Mouse (Mus musculus) heart, embryonic 11.5 days (tissue): ENCODE data around the gene Khdc1b. TPM values are rescaled to one million over a fixed set of nuclear protein-coding genes. Genes with fewer than 3 reads are reported as not detected.

ENCODE experiments used
- polyA plus RNA-seq: library from polyadenylated mRNA; unstranded; fragments of >200 nt; fragmentation: Nextera tagmentation; extraction: Ambion mirVana; gene quantifications from 2 replicates; pipeline ENCODE4 v1.2.1, GENCODE M21; 2014

Gene Khdc1b
- polyA plus RNA-seq, 1 experiment from 2014 or later = not detected

Other genes starting within 250 kb of the Khdc1b start
- gene Tmem14a, start 165.0 kb upstream of the Khdc1b start, polyA plus RNA-seq = 9.7 and 12.5 TPM in 2 replicates
- gene Gsta3, start 143.0 kb upstream of the Khdc1b start, polyA plus RNA-seq = 0.47 and 0.58 TPM in 2 replicates
- not detected in 2 replicates for gene Khdc1a, start 33.9 kb upstream of the Khdc1b start, polyA plus RNA-seq
- gene Khdc1c, start 15.2 kb upstream of the Khdc1b start, polyA plus RNA-seq = not detected in 2 replicates